Mouse (Mus musculus) left cerebral cortex, postnatal 4 days (tissue): ENCODE measurements at regions not wholly inside any gene's neighbourhood (a gene's known extent, or its start where the extent isn't known, plus 50 kb on each side); places are given as distances from the start of the nearest gene placed in this dataset.

Experiments used
- DNase-seq: peaks from one replicate; pipeline ENCODE4 v3.0.0-alpha.2; 2022
- intact Hi-C: fragments of 180-260 bp; cut with DNase I; formaldehyde crosslinking; loops from one replicate; pipeline ENCODE4 v1.15.1; 2025

DNA sequence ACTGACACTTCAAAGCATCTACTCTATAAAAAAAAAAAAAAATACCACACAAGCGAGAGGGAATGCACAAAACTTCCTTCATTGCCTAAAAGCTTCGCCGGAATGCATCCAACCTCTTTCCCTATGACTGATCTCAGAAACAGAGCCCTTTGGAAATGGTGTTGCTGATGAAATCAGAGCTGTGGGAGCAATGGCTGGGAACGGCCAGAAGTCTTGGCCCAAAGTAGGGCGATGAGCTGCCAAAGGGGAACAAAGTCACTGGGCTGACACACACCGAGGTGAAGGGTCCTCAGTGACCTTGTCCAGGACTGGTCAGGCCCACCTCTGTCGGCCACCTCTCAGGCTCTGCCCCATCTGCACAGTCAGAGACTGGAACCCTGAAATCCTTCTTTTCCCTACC lies 353.6 kb upstream of the Arid1b start:
- peak; percentile 10 for DNase-seq
- intact Hi-C loops, result no loop called here

DNA sequence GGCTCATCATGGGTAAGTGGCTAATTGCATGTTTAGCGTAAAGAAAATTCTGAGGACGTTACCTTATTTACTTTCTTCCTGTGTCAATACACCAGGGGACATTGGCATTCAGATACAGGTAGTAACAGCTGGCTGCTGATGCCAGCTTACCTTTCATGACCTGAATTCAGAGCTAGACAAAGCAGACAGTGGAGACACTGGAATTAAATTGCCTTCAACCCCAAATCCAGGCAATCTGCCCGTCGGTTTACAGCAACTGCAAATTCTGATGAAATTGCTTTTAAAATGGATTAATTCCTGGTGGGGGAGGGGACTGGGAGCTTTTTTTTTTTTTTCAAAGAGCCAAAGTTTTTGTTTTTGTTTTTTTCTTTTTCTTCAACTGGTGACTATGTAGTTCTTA lies 353.0 kb upstream of the Arid1b start:
- intact Hi-C loops, result no loop called here
- DNase-seq, result no peak

DNA sequence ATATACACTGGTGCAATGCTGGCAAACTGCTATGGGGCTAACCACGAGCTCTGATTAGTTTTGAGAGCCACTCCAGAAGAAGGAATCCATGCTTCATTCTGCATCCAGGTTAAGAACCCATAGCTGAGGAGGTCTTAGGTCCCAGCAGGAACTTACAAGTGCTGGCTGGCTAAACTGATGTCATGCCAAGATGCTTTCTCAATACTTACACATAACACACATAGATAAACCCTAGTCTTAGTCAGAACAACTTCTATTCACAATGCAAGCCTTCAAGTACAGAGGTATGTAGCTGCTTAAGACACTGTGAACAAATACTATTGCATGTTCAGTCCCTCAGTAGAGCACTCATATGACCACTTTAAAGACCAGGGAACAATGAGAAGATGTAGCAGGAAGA lies 352.1 kb upstream of the Arid1b start:
- intact Hi-C loops, result no loop called here
- no peak for DNase-seq

DNA sequence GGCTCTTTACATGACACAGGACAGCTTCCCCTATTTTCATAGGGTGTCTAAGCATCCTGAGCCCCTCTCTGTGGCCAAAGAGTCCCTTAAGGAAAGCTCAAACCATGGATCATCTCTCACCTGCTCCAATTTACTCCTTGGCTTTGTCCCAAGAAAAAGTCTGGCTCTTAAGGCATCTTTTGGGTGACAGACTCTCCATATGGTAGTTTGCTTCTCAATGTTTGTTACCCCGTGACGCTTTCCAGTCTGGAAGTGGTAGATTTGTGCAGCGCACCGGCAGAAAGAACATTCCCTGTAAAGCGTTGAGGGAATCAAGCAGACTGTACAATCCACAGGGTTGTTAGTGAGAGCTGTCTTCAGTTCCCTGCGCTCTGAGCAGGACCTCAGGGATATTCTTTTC lies 350.8 kb upstream of the Arid1b start:
- DNase-seq, result no peak

DNA sequence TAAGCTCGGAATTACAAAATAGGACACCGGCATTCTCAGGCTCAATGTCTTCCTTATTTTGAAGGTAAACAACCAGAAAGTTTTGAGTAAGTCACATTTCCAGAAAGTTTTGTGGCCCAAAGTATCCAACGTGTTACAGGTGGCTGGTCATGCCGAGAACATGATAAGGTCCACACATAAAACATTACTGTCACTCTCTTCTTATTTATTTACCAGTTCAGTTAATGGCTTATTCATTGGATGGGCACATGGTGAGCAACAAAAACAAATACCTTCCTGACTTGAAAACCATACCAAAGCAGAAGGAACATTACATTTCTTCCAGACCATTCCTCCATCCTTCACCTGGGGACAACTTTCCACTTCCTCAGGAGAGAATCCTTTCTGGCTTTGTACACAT lies 345.5 kb upstream of the Arid1b start:
- DNase-seq, result no peak
- intact Hi-C loops, result no loop called here

More for the DNA sequence above, 350.8 kb upstream of the Arid1b start:
- intact Hi-C loops, result no loop called here

DNA sequence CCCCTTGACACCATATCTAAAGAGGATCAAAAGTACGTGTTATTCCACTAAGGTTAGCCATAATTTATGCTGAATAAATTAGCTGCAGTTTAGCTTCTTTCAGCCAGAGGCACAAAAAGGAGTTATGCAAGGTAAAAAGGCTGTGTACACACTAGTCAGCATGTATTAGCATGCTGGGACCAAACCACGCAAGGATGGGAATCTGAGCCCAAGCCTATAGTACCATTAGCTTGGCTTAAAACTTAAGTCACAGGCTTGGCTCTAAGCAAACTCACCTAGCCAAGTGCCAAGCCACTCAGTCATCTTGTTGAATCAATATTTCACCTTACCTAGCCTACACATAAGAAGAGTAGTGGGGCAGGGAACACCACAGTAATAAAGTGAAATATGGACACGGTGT lies 339.9 kb upstream of the Arid1b start:
- intact Hi-C loops, result no loop called here
- DNase-seq, result no peak

DNA sequence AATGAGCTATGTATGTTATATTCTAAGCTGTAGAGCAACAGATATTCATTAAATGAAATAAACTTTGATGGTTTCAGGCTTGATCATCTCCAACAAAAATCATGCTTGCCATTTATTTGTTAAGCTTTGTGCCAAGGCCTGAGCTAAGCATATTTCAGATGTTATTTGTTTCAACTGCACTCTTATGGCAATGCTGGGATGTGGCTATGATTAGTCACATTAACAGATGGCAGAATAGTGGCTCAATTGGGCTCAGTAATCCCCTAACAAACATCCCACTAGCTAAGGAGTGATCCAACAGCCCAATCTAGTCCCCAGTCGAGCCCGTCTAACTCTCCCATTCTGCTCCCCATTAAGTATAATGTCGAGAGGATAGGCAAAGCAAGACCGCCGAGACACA lies 332.1 kb upstream of the Arid1b start:
- intact Hi-C loops, result no loop called here
- DNase-seq, result no peak

DNA sequence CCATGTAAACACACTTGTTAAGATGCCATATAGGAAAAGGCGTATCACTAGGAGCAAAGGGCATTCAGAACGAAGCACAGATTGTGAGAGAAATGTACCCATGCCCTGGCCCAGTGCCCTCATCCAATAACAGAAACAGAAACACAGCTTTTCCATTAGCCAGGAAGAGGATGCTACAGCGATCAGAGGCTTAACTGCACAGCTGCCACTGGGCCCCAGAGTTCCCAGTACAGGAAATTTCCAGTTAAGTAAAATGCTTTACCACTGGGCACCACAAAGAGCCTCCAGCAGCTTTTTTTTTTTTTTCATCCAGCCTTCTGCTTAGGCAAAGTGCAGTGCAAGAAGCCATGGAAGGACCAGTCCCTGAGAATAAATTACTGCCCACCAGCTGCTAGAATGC lies 325.6 kb upstream of the Arid1b start:
- peak; percentile 64 for DNase-seq
- intact Hi-C loops, result no loop called here

DNA sequence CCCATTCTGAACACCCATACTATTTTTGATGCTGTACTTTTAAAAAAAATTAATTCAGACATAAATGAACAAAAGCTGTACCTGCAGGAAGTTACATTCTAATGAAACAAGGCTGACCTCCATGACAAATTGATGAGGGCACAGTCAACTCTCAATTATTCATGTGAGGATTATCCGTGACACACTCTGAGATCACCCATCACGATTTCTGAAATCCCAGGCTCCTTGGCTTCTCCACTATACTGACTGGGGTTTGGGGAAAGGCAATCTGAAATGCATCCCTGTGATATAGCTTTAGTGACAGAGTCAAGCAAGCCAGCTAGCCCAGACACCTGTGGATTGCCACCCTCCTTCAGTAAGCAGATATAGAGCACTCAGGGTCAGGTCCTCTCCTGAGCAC lies 320.9 kb upstream of the Arid1b start:
- intact Hi-C loops, result no loop called here
- no peak for DNase-seq

DNA sequence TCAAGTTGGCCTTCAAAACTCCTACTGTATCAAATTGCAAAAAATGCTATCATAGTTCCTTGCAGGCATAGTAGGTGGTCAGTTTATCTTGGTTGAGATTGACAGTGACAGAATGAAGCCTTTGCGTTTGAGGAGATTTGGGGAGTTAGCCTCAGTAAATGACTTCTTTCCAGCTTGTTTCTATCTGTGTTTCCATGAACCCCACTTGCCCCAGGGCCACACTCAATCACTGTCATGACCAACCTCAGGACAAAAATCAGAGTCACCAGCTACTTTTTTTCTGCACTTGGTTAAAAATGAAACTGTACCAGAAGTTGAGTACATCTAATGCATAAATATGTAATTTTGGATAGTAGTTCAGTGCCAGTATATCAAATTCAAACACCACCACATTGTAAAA lies 287.7 kb upstream of the Arid1b start:
- DNase-seq, result no peak
- intact Hi-C loops, result no loop called here

DNA sequence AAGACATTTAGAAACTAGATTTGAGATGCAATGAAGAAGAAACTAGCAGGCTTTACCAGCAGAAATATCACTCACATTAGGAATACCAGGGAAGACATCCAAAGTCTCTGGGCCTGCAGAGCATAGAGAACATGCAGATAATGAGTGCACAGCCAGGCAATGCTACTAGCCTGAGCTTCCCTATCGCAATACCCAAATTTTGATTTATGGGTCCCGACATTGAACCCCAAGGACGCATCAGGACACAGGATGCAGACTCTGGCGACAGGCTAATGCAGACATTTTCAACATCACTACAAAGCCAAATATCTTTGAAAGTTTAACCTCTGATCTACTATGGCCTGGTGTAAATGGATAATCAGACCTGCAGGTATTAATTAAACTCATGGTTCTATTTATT lies 273.1 kb upstream of the Arid1b start:
- intact Hi-C loops, result no loop called here
- DNase-seq, result no peak

DNA sequence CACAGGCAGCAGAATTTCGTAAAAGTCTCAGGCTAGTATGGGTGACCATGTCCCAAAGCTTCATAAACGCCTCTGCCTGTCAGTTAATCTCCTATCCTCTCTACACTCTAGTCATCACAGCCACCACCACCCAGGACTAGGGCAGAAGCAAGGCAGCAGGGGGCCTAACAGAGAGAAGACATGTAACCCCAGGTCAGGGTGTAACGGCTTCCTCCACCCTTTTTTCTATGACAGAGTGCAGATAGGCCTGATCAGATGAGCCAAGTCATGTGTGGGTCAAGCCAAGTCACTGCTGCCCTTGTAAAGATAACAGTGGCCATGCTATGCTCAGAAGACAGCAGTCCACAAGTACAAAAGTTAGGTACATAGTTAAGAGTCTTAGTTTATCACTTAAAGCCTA lies 270.1 kb upstream of the Arid1b start:
- intact Hi-C loops, result no loop called here
- no peak for DNase-seq

DNA sequence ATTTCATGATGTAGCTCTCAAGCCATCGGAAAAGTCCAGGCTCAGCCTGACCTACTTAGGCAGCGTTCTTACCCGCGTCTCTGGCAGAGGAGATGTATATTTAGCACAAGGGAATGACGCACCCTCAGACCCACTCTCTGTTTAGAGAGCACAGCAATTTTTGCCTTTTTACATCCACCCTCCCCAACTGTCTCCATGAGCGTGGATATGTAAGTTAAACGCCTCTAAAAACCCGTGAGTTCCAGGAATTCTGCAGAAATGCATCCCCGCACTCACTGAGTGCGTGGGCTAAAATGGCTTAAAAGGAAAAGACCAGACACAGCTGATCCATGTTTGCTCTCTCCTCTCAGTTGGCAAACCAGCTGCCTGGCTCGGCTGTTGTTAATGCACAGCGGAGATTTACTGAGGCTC lies 267.8 kb upstream of the Arid1b start:
- intact Hi-C loops, result no loop called here
- DNase-seq, result no peak

DNA sequence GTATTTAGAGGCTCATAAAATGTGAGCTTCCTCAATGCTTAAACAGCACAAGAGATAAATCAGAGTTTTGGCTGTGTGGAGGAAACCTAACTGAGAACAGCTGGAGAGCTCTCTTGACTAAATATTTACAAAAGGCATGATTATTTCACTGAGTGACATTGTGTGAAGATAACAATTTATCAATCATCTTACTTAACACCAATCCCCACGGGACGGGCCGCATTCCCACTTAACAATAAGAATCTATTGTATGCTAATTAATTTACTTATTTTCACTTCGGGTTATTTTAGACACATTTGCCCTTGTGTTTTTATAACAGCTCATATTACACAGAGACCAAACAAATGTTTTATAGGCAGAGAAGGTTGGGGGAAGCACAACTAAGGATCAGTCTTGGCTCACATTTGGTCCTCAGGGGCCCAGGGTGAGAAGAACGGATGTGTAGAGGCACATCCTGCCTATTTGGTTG lies 259.7 kb upstream of the Arid1b start:
- no peak for DNase-seq
- intact Hi-C loops, result no loop called here

DNA sequence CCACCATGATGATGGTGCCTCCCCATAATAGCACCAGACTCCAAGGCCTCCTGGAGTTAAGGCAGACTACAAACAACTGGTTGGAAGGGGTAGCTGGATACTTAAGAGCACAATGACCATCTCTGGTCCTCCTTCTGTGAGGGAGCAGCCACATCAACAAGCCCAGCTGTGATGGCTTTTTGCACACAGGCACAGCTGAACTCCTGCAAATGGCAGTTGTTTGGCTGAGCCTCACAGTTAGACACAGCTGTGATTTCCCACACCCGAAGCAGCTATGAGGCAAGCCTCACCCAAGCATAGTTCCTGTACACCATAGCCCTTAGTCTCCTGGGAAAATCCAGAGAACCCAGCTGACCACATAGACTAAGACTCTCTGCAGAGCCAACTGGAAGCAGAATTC lies 258.9 kb upstream of the Arid1b start:
- intact Hi-C loops, result no loop called here
- DNase-seq, result no peak

DNA sequence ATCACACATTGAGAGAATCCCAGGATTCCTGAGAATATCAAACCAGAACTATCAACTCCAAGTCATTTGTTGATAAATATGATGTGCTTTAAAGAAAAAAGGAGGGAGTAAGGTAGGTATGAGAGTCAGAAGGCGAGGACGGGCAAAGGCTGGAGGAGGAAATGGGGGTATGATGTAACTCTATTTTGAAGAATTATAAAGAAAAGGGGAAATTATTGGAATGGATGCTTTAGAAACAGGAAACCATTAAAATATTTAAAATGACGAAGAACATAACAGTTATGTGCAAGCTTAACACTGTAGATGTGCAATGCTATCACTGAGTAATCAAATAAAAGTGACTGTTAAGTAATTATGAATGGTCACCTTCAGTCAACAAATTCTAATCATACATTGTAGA lies 257.4 kb upstream of the Arid1b start:
- intact Hi-C loops, result no loop called here
- no peak for DNase-seq

DNA sequence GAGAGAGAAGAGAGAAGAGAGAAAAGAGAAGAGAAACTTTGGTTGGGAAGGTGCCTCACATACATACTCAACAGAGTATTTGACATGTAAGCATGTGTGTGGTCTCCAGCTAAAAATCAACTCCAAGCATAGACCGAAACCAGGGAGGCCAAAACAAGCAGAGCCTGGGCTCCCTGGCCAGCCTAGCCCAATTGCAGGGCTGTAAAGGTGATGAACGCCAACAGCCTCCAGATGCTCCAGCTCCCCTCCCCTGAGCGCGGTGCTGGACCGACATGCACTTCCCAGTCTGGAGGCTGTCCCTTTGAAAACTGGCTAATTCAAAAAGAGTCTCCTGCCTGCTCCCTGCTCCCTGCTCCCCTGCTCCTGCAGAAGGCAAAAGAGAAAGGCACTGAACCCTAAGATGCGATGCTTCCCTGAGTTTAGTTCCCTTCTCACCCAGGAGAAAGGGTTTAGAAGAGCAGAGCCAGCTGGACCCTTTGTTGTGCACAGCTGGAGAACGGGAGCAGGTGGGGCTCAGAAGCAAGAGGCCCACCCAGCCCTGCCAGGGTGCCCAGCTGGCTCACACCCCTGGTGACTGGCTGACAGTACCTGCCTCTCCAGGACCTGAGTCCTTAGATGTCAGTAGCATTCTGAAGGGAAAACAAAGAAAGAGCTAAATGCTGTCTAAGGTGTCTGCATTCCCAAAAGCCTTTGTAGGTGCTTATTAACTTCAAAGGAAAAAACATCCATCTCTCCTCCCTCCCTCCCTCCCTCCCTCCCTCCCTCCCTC lies 255.2 kb upstream of the Arid1b start:
- intact Hi-C loops, result no loop called here
- peak; percentile 31 for DNase-seq

DNA sequence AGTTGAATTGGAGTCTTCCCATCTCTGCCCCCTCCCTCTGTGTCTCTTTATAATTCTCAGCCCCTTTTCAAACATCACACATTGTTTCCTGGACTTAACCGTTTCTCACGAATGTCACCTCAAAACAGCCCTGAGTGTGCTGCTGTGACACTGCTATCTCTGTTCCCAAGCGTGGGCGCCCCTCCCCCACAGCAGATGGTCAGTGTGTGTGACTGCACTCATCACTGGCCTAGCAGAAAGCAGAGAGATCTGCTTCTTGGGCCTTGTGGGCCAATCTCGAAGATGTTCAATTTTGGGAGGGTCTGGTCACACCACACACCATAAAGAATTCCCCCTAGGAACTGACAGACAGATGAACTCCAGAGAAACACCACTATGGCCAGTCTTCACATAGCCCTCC lies 253.3 kb upstream of the Arid1b start:
- peak; percentile 90 for DNase-seq
- intact Hi-C loops, result no loop called here

DNA sequence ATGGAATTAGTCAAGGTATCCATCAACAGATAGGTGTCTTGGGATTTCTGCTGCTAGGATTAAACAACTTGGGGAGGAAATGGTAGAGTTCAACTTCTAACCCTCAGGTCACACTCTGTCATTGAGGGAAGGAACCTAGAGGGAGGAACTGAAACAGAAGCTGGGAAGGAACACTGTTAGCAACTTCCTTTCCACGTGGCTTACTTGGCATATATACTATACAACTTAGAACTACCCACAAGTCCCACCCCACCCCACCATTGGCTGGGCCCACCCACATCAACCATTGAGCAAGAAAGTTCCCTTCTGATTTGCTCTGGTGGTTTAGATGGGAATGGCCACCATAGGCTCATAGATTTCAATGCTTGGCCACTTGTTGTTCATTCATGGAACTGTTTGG lies 251.8 kb upstream of the Arid1b start:
- DNase-seq, result no peak
- intact Hi-C loops, result no loop called here

DNA sequence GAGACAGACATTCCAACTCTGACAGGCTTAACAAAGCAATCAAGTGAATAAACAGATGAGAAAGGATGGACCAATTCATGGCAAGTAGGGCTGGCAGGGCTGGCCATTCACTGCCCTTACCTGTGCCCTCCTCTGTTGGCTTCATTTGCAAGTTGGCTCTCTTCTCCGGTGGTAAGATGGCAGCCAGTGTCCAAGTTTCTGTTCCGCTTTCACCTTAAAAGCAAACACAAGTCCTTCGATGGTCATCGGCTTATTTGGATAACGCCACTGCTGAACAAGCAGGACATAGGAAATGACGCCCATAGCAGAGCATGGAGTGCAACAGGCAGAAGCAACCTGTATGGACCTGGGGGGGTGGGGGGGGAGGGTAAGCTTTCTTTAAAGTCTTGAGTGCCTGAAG lies 231.2 kb upstream of the Arid1b start:
- no peak for DNase-seq
- intact Hi-C loops, result no loop called here

DNA sequence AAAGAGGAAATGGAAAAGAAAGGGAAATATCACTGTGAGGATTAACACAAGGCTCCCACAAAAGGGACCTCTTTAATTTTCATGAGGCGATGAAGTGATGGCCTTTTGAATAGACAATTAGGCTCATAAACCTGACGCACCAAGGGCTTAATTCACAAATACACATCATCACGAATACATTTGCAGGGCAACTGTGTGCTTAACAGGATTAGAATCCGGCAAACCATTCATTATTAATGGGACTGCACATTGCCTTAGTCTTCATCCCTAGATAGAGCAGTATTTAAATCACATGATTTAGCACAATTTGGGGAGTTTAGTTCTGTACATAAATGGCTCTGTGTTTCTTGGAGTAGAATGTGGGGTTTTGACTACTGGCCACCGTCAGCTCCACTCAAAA lies 228.4 kb upstream of the Arid1b start:
- intact Hi-C loops, result no loop called here
- no peak for DNase-seq

DNA sequence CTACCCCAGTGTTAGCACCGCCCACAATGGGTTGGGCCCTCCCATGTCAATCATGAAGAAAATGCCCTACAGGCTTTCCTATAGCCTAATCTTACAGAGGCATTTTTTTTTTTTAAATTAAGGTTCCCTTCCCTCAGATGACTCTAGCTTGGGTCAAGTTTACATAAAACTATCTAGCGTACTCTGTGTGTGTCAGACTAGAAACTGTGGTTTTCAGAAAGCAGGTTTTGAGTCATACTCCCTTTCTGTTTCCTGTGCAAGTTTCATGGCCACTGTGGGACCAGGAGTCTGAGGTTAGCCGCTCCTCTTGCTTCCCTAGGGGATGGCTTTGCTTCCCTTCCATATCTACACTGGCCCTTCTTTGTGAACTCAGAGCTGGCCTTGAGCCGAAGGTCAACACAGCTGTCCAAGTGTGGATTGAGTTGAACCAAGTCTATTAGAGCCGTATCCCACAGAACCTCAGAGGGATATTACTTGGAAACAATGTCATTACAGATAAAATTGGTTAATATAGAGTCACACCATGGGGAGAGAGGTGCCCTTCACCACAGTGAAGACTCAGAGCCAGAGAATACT lies 226.1 kb upstream of the Arid1b start:
- no peak for DNase-seq
- intact Hi-C loops, result no loop called here

DNA sequence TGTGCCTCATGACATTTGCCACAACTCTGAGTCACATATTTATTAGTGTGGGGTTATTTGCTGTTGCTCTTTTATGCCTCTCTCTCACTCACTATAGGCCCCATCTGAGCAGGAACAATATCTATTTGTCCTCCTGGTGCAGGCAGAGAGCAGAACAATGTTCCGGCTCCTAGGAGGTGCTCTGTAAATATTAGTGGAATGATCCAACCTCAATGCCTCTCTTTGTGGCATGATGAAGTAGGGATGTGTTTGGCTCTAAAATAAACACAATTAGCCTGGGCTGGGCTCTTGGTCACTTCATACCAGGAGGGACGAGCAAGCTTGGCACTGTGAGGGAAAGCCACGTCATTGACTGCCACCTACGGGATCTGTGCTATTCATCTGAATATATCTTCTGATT lies 224.8 kb upstream of the Arid1b start:
- no peak for DNase-seq
- intact Hi-C loops, result no loop called here
